In genomic region chr5:120435731-120436501, GRCm38 (mm10) we compare ENCODE assay signal across 9 mouse cellular contexts. TPM values are rescaled to one million over a fixed set of nuclear protein-coding genes. Genes with fewer than 3 reads are reported as not detected.
DNase-seq lines count a peak whose midpoint lies in the region; ATAC-seq and TF ChIP-seq lines count a peak whose summit lies in the region.
"Had no signal": no experiment of that assay in that cellular context is flagged by ENCODE, and none has a peak within 500 bp of the region (broad histone marks: within the 10 kb centered on the region; RNA-seq: fewer than 3 reads in every experiment).

No protein-coding gene starts in this region.

- peaks cover 98% of the 10 kb centered on the region for H3K27me3 ChIP-seq in heart, embryonic 14.5 days (ENCODE audit: control insufficient read depth, insufficient read depth, low read length)
- peaks cover 100% of the 10 kb centered on the region for H3K27me3 ChIP-seq in embryonic facial prominence, embryonic 13.5 days
- H3K27me3 ChIP-seq in kidney, embryonic 15.5 days = peaks cover 99% of the 10 kb centered on the region
- H3K27me3 ChIP-seq in neural tube, embryonic 12.5 days (replicated peaks) = peaks cover 94% of the 10 kb centered on the region

- no peak for TF ChIP-seq CTCF in left cerebral cortex, adult 2 months (IDR thresholded peaks at IDR 0.05)

- WGBS in heart, embryonic 14.5 days = 1% methylated on average over 42 of the region's 47 CpGs
- WGBS in embryonic facial prominence, embryonic 13.5 days = under 1% methylated on average over 47 of the region's 47 CpGs
- under 1% methylated on average over 41 of the region's 47 CpGs for WGBS in kidney, embryonic 15.5 days
- WGBS in neural tube, embryonic 12.5 days = under 1% methylated on average over 47 of the region's 47 CpGs

- peaks cover 0 to 13% of the 10 kb centered on the region in 2 experiments; a peak in 2 of 4 replicates for H3K4me1 ChIP-seq in heart, embryonic 14.5 days (ENCODE audit: control insufficient read depth in 2 of 2, insufficient read depth in 2 of 2, low read length in 2 of 2)
- peaks cover 40% of the 10 kb centered on the region for H3K4me1 ChIP-seq in embryonic facial prominence, embryonic 13.5 days
- peaks cover 45% of the 10 kb centered on the region for H3K4me1 ChIP-seq in kidney, embryonic 15.5 days
- peaks cover 30% of the 10 kb centered on the region for H3K4me1 ChIP-seq in neural tube, embryonic 12.5 days

- no peaks in the 10 kb centered on the region for H3K36me3 ChIP-seq in heart, embryonic 14.5 days (ENCODE audit: control insufficient read depth, insufficient read depth, low read length)
- H3K36me3 ChIP-seq in embryonic facial prominence, embryonic 13.5 days = no peaks in the 10 kb centered on the region
- H3K36me3 ChIP-seq in kidney, embryonic 15.5 days = no peaks in the 10 kb centered on the region
- H3K36me3 ChIP-seq in neural tube, embryonic 12.5 days = peaks cover 5% of the 10 kb centered on the region; the same call in 1 of the 2 replicates
- H3K36me3 ChIP-seq: G1E had no signal

- no peak overlapping the region for H3K9ac ChIP-seq in heart, embryonic 14.5 days (ENCODE audit: low read length)
- H3K9ac ChIP-seq in embryonic facial prominence, embryonic 13.5 days = no peak overlapping the region
- H3K9ac ChIP-seq in kidney, embryonic 15.5 days = no peak overlapping the region
- peak overlapping the region; percentile 90 for H3K9ac ChIP-seq in neural tube, embryonic 12.5 days

- ATAC-seq in heart, embryonic 14.5 days (ENCODE audit: insufficient number of reproducible peaks, insufficient read depth, low FRiP score, low read depth) = no peak
- ATAC-seq in embryonic facial prominence, embryonic 13.5 days (ENCODE audit: insufficient number of reproducible peaks, insufficient read depth, low FRiP score, low TSS enrichment, low read depth) = no peak
- no peak for ATAC-seq in kidney, embryonic 15.5 days (replicated peaks; ENCODE audit: low FRiP score)
- no peak for ATAC-seq in neural tube, embryonic 12.5 days (ENCODE audit: low FRiP score, low read depth)

- peak overlapping the region; percentile 41 to 42 for H3K4me3 ChIP-seq in heart, embryonic 14.5 days (ENCODE audit: control insufficient read depth in 1 of 2, insufficient read depth in 1 of 2, low read depth in 1 of 2, low read length in 2 of 2)
- peak overlapping the region; percentile 37 for H3K4me3 ChIP-seq in embryonic facial prominence, embryonic 13.5 days
- H3K4me3 ChIP-seq in kidney, embryonic 15.5 days (replicated peaks) = peak overlapping the region; percentile 41
- H3K4me3 ChIP-seq in neural tube, embryonic 12.5 days = peak overlapping the region; percentile 55
- no peak overlapping the region for H3K4me3 ChIP-seq in left cerebral cortex, adult 2 months

- H3K27ac ChIP-seq in heart, embryonic 14.5 days (replicated peaks in 1 of 2; ENCODE audit: control insufficient read depth in 1 of 2, insufficient read depth in 1 of 2, low read depth in 2 of 2, low read length in 2 of 2) = no peak overlapping the region
- H3K27ac ChIP-seq in embryonic facial prominence, embryonic 13.5 days = no peak overlapping the region
- no peak overlapping the region for H3K27ac ChIP-seq in kidney, embryonic 15.5 days
- H3K27ac ChIP-seq in neural tube, embryonic 12.5 days = peak overlapping the region; percentile 76
- H3K27ac ChIP-seq in left cerebral cortex, adult 2 months = no peak overlapping the region

- H3K9me3 ChIP-seq in heart, embryonic 14.5 days (ENCODE audit: control insufficient read depth, low read length) = no peaks in the 10 kb centered on the region
- H3K9me3 ChIP-seq in embryonic facial prominence, embryonic 13.5 days = no peaks in the 10 kb centered on the region
- H3K9me3 ChIP-seq in kidney, embryonic 15.5 days (replicated peaks) = no peaks in the 10 kb centered on the region
- no peaks in the 10 kb centered on the region for H3K9me3 ChIP-seq in neural tube, embryonic 12.5 days

- no peak for DNase-seq in heart, postnatal 14 days
- no peak for DNase-seq in left cerebral cortex, adult 2 months (ENCODE audit: extremely low spot score in 1 of 2, low spot score in 2 of 2)
- DNase-seq in layer of hippocampus, adult 9-10 months (ENCODE audit: low spot score) = no peak
- no peak for DNase-seq in spleen, adult 18-20 months

- peak overlapping the region; percentile 72 for H3K4me2 ChIP-seq in heart, embryonic 14.5 days (ENCODE audit: low read length)
- peak overlapping the region; percentile 58 for H3K4me2 ChIP-seq in embryonic facial prominence, embryonic 13.5 days
- peak overlapping the region; percentile 66 for H3K4me2 ChIP-seq in kidney, embryonic 15.5 days
- H3K4me2 ChIP-seq in neural tube, embryonic 12.5 days (replicated peaks) = peak overlapping the region; percentile 68

- intact Hi-C loops in heart, postnatal 14 days (cut with DNase I) = no loop called here
- intact Hi-C loops in left cerebral cortex, adult 2 months (cut with DNase I) = loop anchor here (5.0 to 10.0 kb wide), 4 partner anchors 599 to 1561 kb away; partner anchors contain the start of gene Tbx3

RNA-seq across cellular contexts. Expression of gene Lhx5, which starts 4.4 kb away (rescaled TPM):
- polyA plus RNA-seq in heart, embryonic 14.5 days (2014; fragmentation: Nextera tagmentation; extraction: Ambion mirVana) = not detected in 2 replicates
- total RNA-seq in heart, postnatal 14 days (2021) = not detected
- 0.10 and 0.44 TPM in 2 replicates for polyA plus RNA-seq in embryonic facial prominence, embryonic 13.5 days (2015; fragmentation: Nextera tagmentation; extraction: Ambion mirVana)
- polyA plus RNA-seq in kidney, embryonic 15.5 days (2015; fragmentation: Nextera tagmentation; extraction: Ambion mirVana) = not detected in 2 replicates
- polyA plus RNA-seq in neural tube, embryonic 12.5 days (2016; fragmentation: Nextera tagmentation; extraction: Ambion mirVana) = 64.9 and 70.8 TPM in 2 replicates
- not detected for total RNA-seq in left cerebral cortex, adult 2 months (2021)
- polyA plus RNA-seq: G1E had no signal

RNA-seq across cellular contexts. Expression of gene Sdsl, which starts 36.7 kb away (rescaled TPM):
- 14.1 and 14.4 TPM in 2 replicates for polyA plus RNA-seq in heart, embryonic 14.5 days (2014; fragmentation: Nextera tagmentation; extraction: Ambion mirVana)
- total RNA-seq in heart, postnatal 14 days (2021) = 10 to 100 TPM in 1 of 2 experiments, 1 to 10 TPM in 1; 8.7 to 10.9 TPM
- polyA plus RNA-seq in embryonic facial prominence, embryonic 13.5 days (2015; fragmentation: Nextera tagmentation; extraction: Ambion mirVana) = 2.0 and 2.5 TPM in 2 replicates
- polyA plus RNA-seq in kidney, embryonic 15.5 days (2015; fragmentation: Nextera tagmentation; extraction: Ambion mirVana) = 11.2 and 14.4 TPM in 2 replicates
- 7.0 TPM in 2 replicates for polyA plus RNA-seq in neural tube, embryonic 12.5 days (2016; fragmentation: Nextera tagmentation; extraction: Ambion mirVana)
- 1 to 10 TPM; 5.3 to 7.4 TPM for total RNA-seq in left cerebral cortex, adult 2 months (2021)

RNA-seq across cellular contexts. Expression of gene Sds, which starts 40.4 kb away (rescaled TPM):
- not detected in 2 replicates for polyA plus RNA-seq in heart, embryonic 14.5 days (2014; fragmentation: Nextera tagmentation; extraction: Ambion mirVana)
- not detected for total RNA-seq in heart, postnatal 14 days (2021)
- polyA plus RNA-seq in embryonic facial prominence, embryonic 13.5 days (2015; fragmentation: Nextera tagmentation; extraction: Ambion mirVana) = not detected in 2 replicates
- polyA plus RNA-seq in kidney, embryonic 15.5 days (2015; fragmentation: Nextera tagmentation; extraction: Ambion mirVana) = not detected in 2 replicates
- polyA plus RNA-seq in neural tube, embryonic 12.5 days (2016; fragmentation: Nextera tagmentation; extraction: Ambion mirVana) = not detected in 2 replicates
- under 1 TPM in 1 of 2 experiments, not detected in 1; 0.61 TPM for total RNA-seq in left cerebral cortex, adult 2 months (2021)
- total RNA-seq: G1E had no signal
- polyA plus RNA-seq: G1E had no signal

Comparison
In these comparisons a context has a peak if more than half of its experiments do, and no peak if none do; other contexts are left out.
1. RNA of gene Lhx5, which starts 4.4 kb away (polyA plus RNA-seq): 64.9 to 70.8 TPM in neural tube, embryonic 12.5 days; 0.10 to 0.44 TPM in embryonic facial prominence, embryonic 13.5 days, not detected in kidney, embryonic 15.5 days and not detected in heart, embryonic 14.5 days; every median in the first group is over 10 times any median in the second.
2. Peak in every context shown above with its lines, with median percentiles within 50 percentile points of each other: H3K4me2 ChIP-seq.